Mouse (Mus musculus): ENCODE data around the gene Glrx3. TPM values are rescaled to one million over a fixed set of nuclear protein-coding genes. Genes with fewer than 3 reads are reported as not detected.
A peak's percentile ranks its signal among the peaks of the same experiment; 100 is the strongest.

Gene Glrx3
- 266 and 285 TPM in 2 replicates for polyA plus RNA-seq (2014; fragmentation: Nextera tagmentation; extraction: Ambion mirVana)

- H3K27me3 ChIP-seq (replicated peaks; ENCODE audit: control insufficient read depth, insufficient read depth, low read length): no peaks in the 10 kb centered on the region
- DNase-seq (ENCODE audit: low spot score): peak; percentile 94
- H3K9me3 ChIP-seq (ENCODE audit: control insufficient read depth, low read length): no peaks in the 10 kb centered on the region
- peaks cover 16% of the 10 kb centered on the region for H3K4me1 ChIP-seq (replicated peaks; ENCODE audit: control insufficient read depth, insufficient read depth, low read length)
- H3K27ac ChIP-seq (ENCODE audit: low read depth): peak within 1 kb of the TSS; percentile 70
- H3K9ac ChIP-seq (ENCODE audit: low read length): peak within 1 kb of the TSS; percentile 68
- no peaks in the 10 kb centered on the region for H3K36me3 ChIP-seq (ENCODE audit: control insufficient read depth, insufficient read depth, low read length)
- under 1% methylated on average over 68 of the region's 69 CpGs for WGBS
- H3K4me3 ChIP-seq (ENCODE audit: low read depth, low read length): peak within 1 kb of the TSS; percentile 78
- ATAC-seq (replicated peaks; ENCODE audit: low FRiP score, low TSS enrichment, low read depth): peak; percentile 95
- peak within 1 kb of the TSS; percentile 80 for H3K4me2 ChIP-seq (ENCODE audit: low read length)
These were observed at the start of gene Glrx3 for GRCm38 (mm10) chr7:137437440-137438178. TSS of gene Glrx3 (plus strand) at chr7:137437614.

- no peaks in the 10 kb centered on the region for H3K27me3 ChIP-seq (replicated peaks; ENCODE audit: control insufficient read depth, insufficient read depth, low read length)
- H3K27ac ChIP-seq (ENCODE audit: low read depth): no peak overlapping the region
- DNase-seq (ENCODE audit: low spot score) (no peak), ATAC-seq (replicated peaks; ENCODE audit: low FRiP score, low TSS enrichment, low read depth) (no peak)
- no peak overlapping the region for H3K9ac ChIP-seq (ENCODE audit: low read length)
- no peak overlapping the region for H3K4me2 ChIP-seq (ENCODE audit: low read length)
- WGBS: 69% methylated on average over 5 of the region's 5 CpGs
- no peaks in the 10 kb centered on the region; the same call in 1 of the 2 replicates for H3K9me3 ChIP-seq (ENCODE audit: control insufficient read depth, low read length)
- no peak overlapping the region for H3K4me3 ChIP-seq (ENCODE audit: low read depth, low read length)
- no peaks in the 10 kb centered on the region for H3K4me1 ChIP-seq (replicated peaks; ENCODE audit: control insufficient read depth, insufficient read depth, low read length)
- no peaks in the 10 kb centered on the region for H3K36me3 ChIP-seq (ENCODE audit: control insufficient read depth, insufficient read depth, low read length)
These were observed 49.6 kb upstream of the Glrx3 start for GRCm38 (mm10) chr7:137387863-137388262.

- no peak overlapping the region for H3K9ac ChIP-seq (ENCODE audit: low read length)
- no peak overlapping the region for H3K4me3 ChIP-seq (ENCODE audit: low read depth, low read length)
- WGBS: 76% methylated on average over 4 of the region's 4 CpGs
- no peak overlapping the region for H3K4me2 ChIP-seq (ENCODE audit: low read length)
- H3K4me1 ChIP-seq (replicated peaks; ENCODE audit: control insufficient read depth, insufficient read depth, low read length): 0 out of 2 replicates have a peak, but pooled peaks cover 3% of the 10 kb centered on the region
- H3K9me3 ChIP-seq (ENCODE audit: control insufficient read depth, low read length): no peaks in the 10 kb centered on the region
- no peaks in the 10 kb centered on the region for H3K27me3 ChIP-seq (replicated peaks; ENCODE audit: control insufficient read depth, insufficient read depth, low read length)
- DNase-seq (ENCODE audit: low spot score) (no peak), ATAC-seq (replicated peaks; ENCODE audit: low FRiP score, low TSS enrichment, low read depth) (no peak)
- H3K36me3 ChIP-seq (ENCODE audit: control insufficient read depth, insufficient read depth, low read length): no peaks in the 10 kb centered on the region
- H3K27ac ChIP-seq (ENCODE audit: low read depth): no peak overlapping the region
These were observed 42.0 kb upstream of the Glrx3 start for GRCm38 (mm10) chr7:137395421-137395820.

- 93% methylated on average over 8 of the region's 8 CpGs for WGBS
- Histone ChIP-seq H3K27ac (ENCODE audit: low read depth) (no peak overlapping the region), H3K9me3 (ENCODE audit: control insufficient read depth, low read length) (no peaks in the 10 kb centered on the region), H3K36me3 (ENCODE audit: control insufficient read depth, insufficient read depth, low read length) (no peaks in the 10 kb centered on the region), H3K9ac (ENCODE audit: low read length) (no peak overlapping the region), H3K4me1 (replicated peaks; ENCODE audit: control insufficient read depth, insufficient read depth, low read length) (0 out of 2 replicates have a peak, but pooled peaks cover 3% of the 10 kb centered on the region), H3K4me3 (ENCODE audit: low read depth, low read length) (no peak overlapping the region), H3K4me2 (ENCODE audit: low read length) (no peak overlapping the region), H3K27me3 (replicated peaks; ENCODE audit: control insufficient read depth, insufficient read depth, low read length) (no peaks in the 10 kb centered on the region)
- ATAC-seq (replicated peaks; ENCODE audit: low FRiP score, low TSS enrichment, low read depth): no peak
- no peak for DNase-seq (ENCODE audit: low spot score)
These were observed 40.0 kb upstream of the Glrx3 start for GRCm38 (mm10) chr7:137397361-137397910.

- WGBS: 93% methylated on average over 4 of the region's 4 CpGs
These were observed 38.4 kb upstream of the Glrx3 start for GRCm38 (mm10) chr7:137398973-137399372.

GRCm38 (mm10) chr7:137404146-137404545, 33.3 kb upstream of the Glrx3 start:
- ATAC-seq (replicated peaks; ENCODE audit: low FRiP score, low TSS enrichment, low read depth) (no peak), DNase-seq (ENCODE audit: low spot score) (no peak)
- H3K27me3 ChIP-seq (replicated peaks; ENCODE audit: control insufficient read depth, insufficient read depth, low read length): no peaks in the 10 kb centered on the region
- H3K4me2 ChIP-seq (ENCODE audit: low read length): no peak overlapping the region
- H3K4me1 ChIP-seq (replicated peaks; ENCODE audit: control insufficient read depth, insufficient read depth, low read length): no peaks in the 10 kb centered on the region
- H3K27ac ChIP-seq (ENCODE audit: low read depth): no peak overlapping the region
- no peaks in the 10 kb centered on the region for H3K9me3 ChIP-seq (ENCODE audit: control insufficient read depth, low read length)
- 94% methylated on average over 2 of the region's 2 CpGs for WGBS
- no peak overlapping the region for H3K9ac ChIP-seq (ENCODE audit: low read length)
- no peak overlapping the region for H3K4me3 ChIP-seq (ENCODE audit: low read depth, low read length)
- no peaks in the 10 kb centered on the region for H3K36me3 ChIP-seq (ENCODE audit: control insufficient read depth, insufficient read depth, low read length)

More at GRCm38 (mm10) chr7:137398973-137399372, 38.4 kb upstream of the Glrx3 start:
- H3K27me3 ChIP-seq (replicated peaks; ENCODE audit: control insufficient read depth, insufficient read depth, low read length): no peaks in the 10 kb centered on the region
- ATAC-seq (replicated peaks; ENCODE audit: low FRiP score, low TSS enrichment, low read depth): no peak
- no peaks in the 10 kb centered on the region for H3K9me3 ChIP-seq (ENCODE audit: control insufficient read depth, low read length)
- H3K4me2 ChIP-seq (ENCODE audit: low read length): no peak overlapping the region
- no peak overlapping the region for H3K4me3 ChIP-seq (ENCODE audit: low read depth, low read length)
- no peak overlapping the region for H3K27ac ChIP-seq (ENCODE audit: low read depth)
- DNase-seq (ENCODE audit: low spot score): no peak
- no peak overlapping the region for H3K9ac ChIP-seq (ENCODE audit: low read length)
- H3K4me1 ChIP-seq (replicated peaks; ENCODE audit: control insufficient read depth, insufficient read depth, low read length): 0 out of 2 replicates have a peak, but pooled peaks cover 3% of the 10 kb centered on the region
- no peaks in the 10 kb centered on the region for H3K36me3 ChIP-seq (ENCODE audit: control insufficient read depth, insufficient read depth, low read length)

- DNase-seq (ENCODE audit: low spot score) (no peak), ATAC-seq (replicated peaks; ENCODE audit: low FRiP score, low TSS enrichment, low read depth) (no peak)
- Histone ChIP-seq H3K9me3 (ENCODE audit: control insufficient read depth, low read length) (no peaks in the 10 kb centered on the region), H3K4me3 (ENCODE audit: low read depth, low read length) (no peak overlapping the region), H3K4me2 (ENCODE audit: low read length) (no peak overlapping the region), H3K4me1 (replicated peaks; ENCODE audit: control insufficient read depth, insufficient read depth, low read length) (no peaks in the 10 kb centered on the region), H3K27me3 (replicated peaks; ENCODE audit: control insufficient read depth, insufficient read depth, low read length) (no peaks in the 10 kb centered on the region), H3K9ac (ENCODE audit: low read length) (no peak overlapping the region), H3K36me3 (ENCODE audit: control insufficient read depth, insufficient read depth, low read length) (no peaks in the 10 kb centered on the region), H3K27ac (ENCODE audit: low read depth) (no peak overlapping the region)
- WGBS: 96% methylated on average over 1 of the region's 1 CpGs
These were observed 29.9 kb upstream of the Glrx3 start for GRCm38 (mm10) chr7:137407428-137408058.

- peak within 1 kb of the TSS; percentile 54 for H3K4me3 ChIP-seq (ENCODE audit: low read depth, low read length)
- H3K9ac ChIP-seq (ENCODE audit: low read length): peak within 1 kb of the TSS; percentile 66
- no peaks in the 10 kb centered on the region for H3K36me3 ChIP-seq (ENCODE audit: control insufficient read depth, insufficient read depth, low read length)
- DNase-seq (ENCODE audit: low spot score) (peak; percentile 98), ATAC-seq (replicated peaks; ENCODE audit: low FRiP score, low TSS enrichment, low read depth) (peak; percentile 100)
- peak within 1 kb of the TSS; percentile 68 for H3K4me2 ChIP-seq (ENCODE audit: low read length)
- H3K9me3 ChIP-seq (ENCODE audit: control insufficient read depth, low read length): no peaks in the 10 kb centered on the region
- no peaks in the 10 kb centered on the region for H3K27me3 ChIP-seq (replicated peaks; ENCODE audit: control insufficient read depth, insufficient read depth, low read length)
- whole genome bisulfite sequencing: under 1% methylated on average over 63 of the region's 63 CpGs
- H3K27ac ChIP-seq (ENCODE audit: low read depth): peak within 1 kb of the TSS; percentile 86
- no peaks in the 10 kb centered on the region for H3K4me1 ChIP-seq (replicated peaks; ENCODE audit: control insufficient read depth, insufficient read depth, low read length)
These were observed 26.8 kb upstream of the Glrx3 start, which contains the start of gene 9430038I01Rik for GRCm38 (mm10) chr7:137410337-137411197. TSS of gene 9430038I01Rik (minus strand) at chr7:137410762.

Measured in intestine, embryonic 14.5 days (tissue).